Comparison of ENCODE assay signal across 15 mouse cellular contexts in genomic region chr1:120112251-120113187, GRCm38 (mm10). TPM values are rescaled to one million over a fixed set of nuclear protein-coding genes. Genes with fewer than 3 reads are reported as not detected.
A peak's percentile ranks its signal among the peaks of the same experiment; 100 is the strongest.
DNase-seq lines count a peak whose midpoint lies in the region; ATAC-seq and TF ChIP-seq lines count a peak whose summit lies in the region.
"Had no signal": no experiment of that assay in that cellular context is flagged by ENCODE, and none has a peak within 500 bp of the region (broad histone marks: within the 10 kb centered on the region; RNA-seq: fewer than 3 reads in every experiment).

No protein-coding gene starts in this region.

- H3K4me1 ChIP-seq in hindbrain, postnatal 0 days (ENCODE audit: insufficient read depth, low read length) = no peaks in the 10 kb centered on the region
- H3K4me1 ChIP-seq in hindbrain, embryonic 12.5 days = no peaks in the 10 kb centered on the region

- DNase-seq in hindbrain, postnatal 0 days (ENCODE audit: low spot score) = no peak
- DNase-seq in MEL-GATA-1-ER (ENCODE audit: extremely low read depth, low read depth) = peak; percentile 45
- DNase-seq in fibroblast of lung, adult 2 months (ENCODE audit: low read depth) = peak; percentile 60
- no peak for DNase-seq in thymus, postnatal 25 days
- DNase-seq in heart, postnatal 10 days = no peak
- DNase-seq: cerebellum, adult 11-12 months; gastrocnemius, postnatal 25 days; kidney, adult 11 months; thymus, adult 18-20 months had no signal

- no peak overlapping the region for H3K9ac ChIP-seq in hindbrain, postnatal 0 days (replicated peaks; ENCODE audit: low read length)
- no peak overlapping the region for H3K9ac ChIP-seq in hindbrain, embryonic 12.5 days
- H3K9ac ChIP-seq: forebrain, embryonic 15.5 days had no signal

- H3K4me2 ChIP-seq in hindbrain, postnatal 0 days (ENCODE audit: low read depth, low read length) = no peak overlapping the region
- H3K4me2 ChIP-seq in hindbrain, embryonic 12.5 days (replicated peaks) = no peak overlapping the region
- H3K4me2 ChIP-seq: forebrain, embryonic 15.5 days had no signal

- intact Hi-C loops in heart, postnatal 10 days (cut with DNase I) = no loop called here

- H3K36me3 ChIP-seq in hindbrain, postnatal 0 days (ENCODE audit: insufficient read depth, low read length) = peaks cover 25% of the 10 kb centered on the region
- H3K36me3 ChIP-seq in hindbrain, embryonic 12.5 days = peaks cover 41% of the 10 kb centered on the region

- no peaks in the 10 kb centered on the region for H3K27me3 ChIP-seq in hindbrain, postnatal 0 days (ENCODE audit: insufficient read depth, low read length)
- H3K27me3 ChIP-seq in hindbrain, embryonic 12.5 days = no peaks in the 10 kb centered on the region
- H3K27me3 ChIP-seq: forebrain, embryonic 15.5 days had no signal

- H3K9me3 ChIP-seq in hindbrain, postnatal 0 days (ENCODE audit: low read length) = no peaks in the 10 kb centered on the region
- no peaks in the 10 kb centered on the region for H3K9me3 ChIP-seq in hindbrain, embryonic 12.5 days (replicated peaks)
- H3K9me3 ChIP-seq: forebrain, embryonic 15.5 days had no signal

- no peak overlapping the region for H3K4me3 ChIP-seq in hindbrain, postnatal 0 days (ENCODE audit: low read length)
- H3K4me3 ChIP-seq in hindbrain, embryonic 12.5 days = no peak overlapping the region
- H3K4me3 ChIP-seq: forebrain, embryonic 15.5 days had no signal

- no peak for TF ChIP-seq CTCF in hindbrain, postnatal 0 days (IDR thresholded peaks at IDR 0.05; ENCODE audit: low read depth)

- no peak for ATAC-seq in hindbrain, postnatal 0 days
- ATAC-seq in hindbrain, embryonic 12.5 days (ENCODE audit: low FRiP score) = no peak
- ATAC-seq in megakaryocyte, adult 5-6 weeks (ENCODE audit: poor library complexity, severe bottlenecking) = peak; percentile 89
- no peak for ATAC-seq in erythroid progenitor cell, adult 5-6 weeks (replicated peaks; ENCODE audit: low FRiP score, poor library complexity, severe bottlenecking)
- ATAC-seq: forebrain, embryonic 15.5 days had no signal

- H3K27ac ChIP-seq in hindbrain, postnatal 0 days = peak overlapping the region; percentile 22; the same call in 1 of the 2 replicates
- no peak overlapping the region for H3K27ac ChIP-seq in hindbrain, embryonic 12.5 days
- H3K27ac ChIP-seq: forebrain, embryonic 15.5 days; macrophage had no signal

- WGBS in hindbrain, postnatal 0 days = 86% methylated on average over 12 of the region's 12 CpGs
- WGBS in hindbrain, embryonic 12.5 days = 92% methylated on average over 12 of the region's 12 CpGs

RNA-seq across cellular contexts. Expression of gene Dbi, which starts 8.4 kb away (rescaled TPM):
- 529 and 602 TPM in 2 replicates for total RNA-seq in hindbrain, postnatal 0 days (2014; rRNA removed)
- 2,773 and 3,206 TPM in 2 replicates for polyA plus RNA-seq in hindbrain, postnatal 0 days (2015; fragmentation: Nextera tagmentation; extraction: Ambion mirVana)
- polyA plus RNA-seq in hindbrain, embryonic 12.5 days (2016; fragmentation: Nextera tagmentation; extraction: Ambion mirVana) = 582 and 680 TPM in 2 replicates
- 379 and 411 TPM in 2 replicates for total RNA-seq in megakaryocyte, adult 5-6 weeks (2015)
- 330 and 438 TPM in 2 replicates for total RNA-seq in megakaryocyte, adult 5-6 weeks (2017)
- total RNA-seq in heart, postnatal 10 days (2021) = 100 to 1,000 TPM; 424 to 472 TPM
- total RNA-seq in erythroid progenitor cell, adult 5-6 weeks (2015; ENCODE audit: low replicate concordance) = 40.7 and 50.5 TPM in 2 replicates
- total RNA-seq in erythroid progenitor cell, adult 5-6 weeks (2017; ENCODE audit: low replicate concordance) = 28.7 and 46.7 TPM in 2 replicates

RNA-seq across cellular contexts. Expression of gene 3110009E18Rik, which starts 8.5 kb away (rescaled TPM):
- total RNA-seq in hindbrain, postnatal 0 days (2014; rRNA removed) = 2.2 and 2.5 TPM in 2 replicates
- 10.7 and 15.2 TPM in 2 replicates for polyA plus RNA-seq in hindbrain, postnatal 0 days (2015; fragmentation: Nextera tagmentation; extraction: Ambion mirVana)
- 17.0 and 22.6 TPM in 2 replicates for polyA plus RNA-seq in hindbrain, embryonic 12.5 days (2016; fragmentation: Nextera tagmentation; extraction: Ambion mirVana)
- 6.0 and 11.7 TPM in 2 replicates for total RNA-seq in megakaryocyte, adult 5-6 weeks (2015)
- 8.3 and 10.8 TPM in 2 replicates for total RNA-seq in megakaryocyte, adult 5-6 weeks (2017)
- total RNA-seq in heart, postnatal 10 days (2021) = 1 to 10 TPM; 4.5 to 7.0 TPM
- total RNA-seq in erythroid progenitor cell, adult 5-6 weeks (2015; ENCODE audit: low replicate concordance) = 17.3 TPM in 1 of 2 replicates, not detected in the other
- not detected in 2 replicates for total RNA-seq in erythroid progenitor cell, adult 5-6 weeks (2017; ENCODE audit: low replicate concordance)
- polyA plus RNA-seq: small intestine, adult 2 months had no signal

RNA-seq across cellular contexts. Expression of gene Tmem37, which starts 38.6 kb away (rescaled TPM):
- total RNA-seq in hindbrain, postnatal 0 days (2014; rRNA removed) = 2.9 and 3.8 TPM in 2 replicates
- polyA plus RNA-seq in hindbrain, postnatal 0 days (2015; fragmentation: Nextera tagmentation; extraction: Ambion mirVana) = 9.1 and 9.4 TPM in 2 replicates
- polyA plus RNA-seq in hindbrain, embryonic 12.5 days (2016; fragmentation: Nextera tagmentation; extraction: Ambion mirVana) = 7.5 and 8.7 TPM in 2 replicates
- 1.0 TPM in 1 of 2 replicates, not detected in the other for total RNA-seq in megakaryocyte, adult 5-6 weeks (2015)
- not detected in 2 replicates for total RNA-seq in megakaryocyte, adult 5-6 weeks (2017)
- total RNA-seq in heart, postnatal 10 days (2021) = 1 to 10 TPM; 4.2 to 6.2 TPM
- total RNA-seq in erythroid progenitor cell, adult 5-6 weeks (2015; ENCODE audit: low replicate concordance) = 3.2 TPM in 1 of 2 replicates, not detected in the other
- total RNA-seq in erythroid progenitor cell, adult 5-6 weeks (2017; ENCODE audit: low replicate concordance) = not detected in 2 replicates

Comparison
In these comparisons a context has a peak if more than half of its experiments do, and no peak if none do; other contexts are left out.
1. DNase-seq: peak in MEL-GATA-1-ER (single experiment) and fibroblast of lung, adult 2 months (single experiment); none in hindbrain, postnatal 0 days (single experiment), thymus, postnatal 25 days (single experiment) and heart, postnatal 10 days (0 of 2).
2. RNA of gene Dbi, which starts 8.4 kb away (total RNA-seq): 529 to 602 TPM in hindbrain, postnatal 0 days, 424 to 472 TPM in heart, postnatal 10 days and 330 to 438 TPM in megakaryocyte, adult 5-6 weeks; 28.7 to 50.5 TPM in erythroid progenitor cell, adult 5-6 weeks; every median in the first group is over 4 times any median in the second.